Mouse (Mus musculus) megakaryocyte, embryonic 14.5 days (primary cell): Measurements from ENCODE around the gene Trnt1. TPM values are rescaled to one million over a fixed set of nuclear protein-coding genes. Genes with fewer than 3 reads are reported as not detected.

Source experiments
- H3K27me3 ChIP-seq: replicated peaks from 2 replicates; pipeline ENCODE3; 2012; ENCODE audit warnings: inconsistent platforms
- H3K36me3 ChIP-seq: replicated peaks from 2 replicates; pipeline ENCODE3; 2012; ENCODE audit warnings: low read length, inconsistent platforms, mixed read lengths
- H3K4me1 ChIP-seq: 2 replicates; pipeline ENCODE4 v1.6.1; 2012; ENCODE audit warnings: inconsistent platforms
- H3K4me3 ChIP-seq: replicated peaks from 2 replicates; pipeline ENCODE3; 2012; ENCODE audit warnings: moderate library complexity, mild to moderate bottlenecking, inconsistent platforms
- H3K9me3 ChIP-seq: 2 replicates; pipeline ENCODE4 v1.6.1; 2012; ENCODE audit warnings: inconsistent platforms
- FLI1 ChIP-seq: IDR thresholded peaks from 2 replicates; pipeline ENCODE4 v1.6.1; 2012; ENCODE audit warnings: low read length, inconsistent platforms, mixed read lengths
- GATA1 ChIP-seq: IDR thresholded peaks from 3 replicates; pipeline ENCODE4 v1.6.1; 2012; ENCODE audit warnings: mixed read lengths, low read length, inconsistent platforms, borderline replicate concordance
- polyA plus RNA-seq: library from polyadenylated mRNA; stranded (reverse); fragments of >175 nt; gene quantifications from 2 replicates; pipeline ENCODE4 v1.2.3, GENCODE M21; 2012; ENCODE audit warnings: low replicate concordance; ENCODE audit not compliant: insufficient read depth

Gene Trnt1
- 0.66 TPM in 1 of 2 replicates, not detected in the other for polyA plus RNA-seq

- H3K27me3 ChIP-seq, result no peaks in the 10 kb centered on the region
- H3K9me3 ChIP-seq, result no peaks in the 10 kb centered on the region
- H3K36me3 ChIP-seq, result peaks cover 26% of the 10 kb centered on the region
- TF ChIP-seq FLI1, result peak; percentile 63; the same call in 1 of the 2 replicates
- TF ChIP-seq GATA1, result no peak
- H3K4me3 ChIP-seq, result peak within 1 kb of the TSS; percentile 91
- H3K4me1 ChIP-seq, result peaks cover 12% of the 10 kb centered on the region
Measured at GRCm38 (mm10) chr6:106768640-106769289, at the start of gene Trnt1. Gene Trnt1, plus strand, starts transcription at chr6:106769120.

DNA sequence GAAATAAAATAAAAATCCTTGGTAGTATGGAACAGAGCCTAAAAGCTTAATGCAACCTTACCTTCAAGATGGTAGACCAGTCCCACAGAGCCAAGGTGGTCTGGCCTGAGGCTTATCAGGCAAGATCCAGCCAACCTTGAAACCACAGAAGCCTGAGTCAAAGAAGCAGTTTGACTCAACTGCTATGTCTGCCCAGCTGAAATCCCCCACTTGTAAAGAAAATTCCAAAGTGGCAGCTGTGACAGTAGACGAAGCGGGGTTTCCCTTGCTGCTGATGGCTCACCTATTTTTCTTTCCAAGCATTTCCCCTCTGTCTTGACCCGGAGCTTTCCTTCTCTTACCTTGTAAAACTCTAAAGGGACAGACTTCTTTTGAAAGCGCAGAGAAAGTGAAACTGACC lies 43.3 kb upstream of the Trnt1 start:
- Histone ChIP-seq H3K27me3 (no peaks in the 10 kb centered on the region), H3K36me3 (no peaks in the 10 kb centered on the region), H3K4me1 (peaks cover 8% of the 10 kb centered on the region), H3K9me3 (no peaks in the 10 kb centered on the region), H3K4me3 (peak overlapping the region; percentile 59)
- TF ChIP-seq FLI1 (no peak), GATA1 (no peak)

- H3K36me3 ChIP-seq, result no peaks in the 10 kb centered on the region
- peak overlapping the region; percentile 59 for H3K4me3 ChIP-seq
- peaks cover 8% of the 10 kb centered on the region for H3K4me1 ChIP-seq
- TF ChIP-seq FLI1, result no peak
- TF ChIP-seq GATA1, result no peak
- H3K27me3 ChIP-seq, result no peaks in the 10 kb centered on the region
- H3K9me3 ChIP-seq, result no peaks in the 10 kb centered on the region
Measured at GRCm38 (mm10) chr6:106726078-106726477, 42.8 kb upstream of the Trnt1 start.

DNA sequence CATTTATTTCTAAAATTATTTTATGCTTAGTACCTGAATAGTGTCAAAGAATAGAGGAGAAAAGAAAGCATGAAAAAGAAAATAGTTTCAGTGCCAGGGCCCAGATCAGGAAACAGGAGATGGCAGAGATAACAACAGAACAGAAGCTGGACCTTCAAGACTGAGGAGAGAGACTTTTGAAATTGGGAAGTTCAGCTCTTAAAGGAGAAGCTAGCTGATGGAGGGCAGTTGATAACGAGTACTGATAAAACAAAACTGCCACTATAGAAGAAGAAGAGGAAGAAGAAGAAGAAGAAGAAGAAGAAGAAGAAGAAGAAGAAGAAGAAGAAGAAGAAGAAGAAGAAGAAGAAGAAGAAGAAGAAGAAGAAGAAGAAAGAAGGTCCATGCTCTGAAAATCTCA lies 41.2 kb upstream of the Trnt1 start:
- Histone ChIP-seq H3K36me3 (no peaks in the 10 kb centered on the region), H3K27me3 (no peaks in the 10 kb centered on the region), H3K4me1 (peaks cover 8% of the 10 kb centered on the region), H3K4me3 (no peak overlapping the region), H3K9me3 (no peaks in the 10 kb centered on the region)
- no peak for TF ChIP-seq FLI1
- TF ChIP-seq GATA1, result no peak

- no peaks in the 10 kb centered on the region for H3K9me3 ChIP-seq
Measured at GRCm38 (mm10) chr6:106729682-106730314, 39.1 kb upstream of the Trnt1 start.

DNA sequence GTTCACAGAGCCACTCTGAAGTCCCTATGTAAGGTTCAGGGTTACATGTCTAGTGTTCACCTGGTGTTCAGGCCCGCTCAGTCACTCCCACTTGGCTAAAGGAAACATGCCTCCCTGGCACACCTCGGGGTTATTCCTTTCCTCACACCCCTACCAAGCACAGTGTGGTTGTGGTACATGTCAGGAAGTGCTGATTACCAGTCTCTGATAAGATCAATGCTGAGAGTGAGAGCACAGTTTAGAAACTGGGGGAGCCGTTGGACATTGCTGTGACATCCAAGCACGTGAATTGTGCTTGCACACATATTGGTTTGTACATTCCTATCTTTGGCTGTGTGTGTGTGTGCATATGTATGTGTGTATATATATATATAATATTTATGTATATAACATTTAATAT lies 36.4 kb upstream of the Trnt1 start:
- no peaks in the 10 kb centered on the region for H3K36me3 ChIP-seq
- H3K27me3 ChIP-seq, result no peaks in the 10 kb centered on the region
- TF ChIP-seq GATA1 (no peak), FLI1 (no peak)
- H3K4me1 ChIP-seq, result no peaks in the 10 kb centered on the region
- no peaks in the 10 kb centered on the region for H3K9me3 ChIP-seq
- H3K4me3 ChIP-seq, result no peak overlapping the region

More at GRCm38 (mm10) chr6:106729682-106730314, 39.1 kb upstream of the Trnt1 start:
- no peak overlapping the region for H3K4me3 ChIP-seq
- H3K36me3 ChIP-seq, result no peaks in the 10 kb centered on the region
- peaks cover 8% of the 10 kb centered on the region for H3K4me1 ChIP-seq
- TF ChIP-seq GATA1, result no peak
- no peak for TF ChIP-seq FLI1
- no peaks in the 10 kb centered on the region for H3K27me3 ChIP-seq

DNA sequence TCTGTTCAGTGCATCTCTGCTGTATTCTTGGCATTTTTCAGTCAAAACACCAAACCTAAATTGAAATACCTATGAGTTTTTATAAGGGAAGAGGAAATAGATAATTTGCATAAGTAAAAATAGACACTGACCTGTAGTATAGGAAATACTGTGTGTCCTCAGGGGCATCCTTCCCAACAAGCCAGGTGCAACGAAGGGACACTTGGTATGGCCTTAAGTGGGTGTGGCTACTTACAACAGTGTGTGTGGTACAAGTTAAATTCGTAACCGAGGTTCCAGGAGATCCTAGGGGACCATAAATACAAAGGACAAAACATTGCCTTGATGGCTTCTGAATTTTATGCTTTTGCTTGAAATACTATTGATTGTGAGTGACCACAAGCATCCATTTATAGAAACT lies 30.7 kb upstream of the Trnt1 start:
- Histone ChIP-seq H3K9me3 (no peaks in the 10 kb centered on the region), H3K4me1 (no peaks in the 10 kb centered on the region), H3K36me3 (no peaks in the 10 kb centered on the region), H3K27me3 (no peaks in the 10 kb centered on the region), H3K4me3 (no peak overlapping the region)
- TF ChIP-seq FLI1, result no peak
- no peak for TF ChIP-seq GATA1

DNA sequence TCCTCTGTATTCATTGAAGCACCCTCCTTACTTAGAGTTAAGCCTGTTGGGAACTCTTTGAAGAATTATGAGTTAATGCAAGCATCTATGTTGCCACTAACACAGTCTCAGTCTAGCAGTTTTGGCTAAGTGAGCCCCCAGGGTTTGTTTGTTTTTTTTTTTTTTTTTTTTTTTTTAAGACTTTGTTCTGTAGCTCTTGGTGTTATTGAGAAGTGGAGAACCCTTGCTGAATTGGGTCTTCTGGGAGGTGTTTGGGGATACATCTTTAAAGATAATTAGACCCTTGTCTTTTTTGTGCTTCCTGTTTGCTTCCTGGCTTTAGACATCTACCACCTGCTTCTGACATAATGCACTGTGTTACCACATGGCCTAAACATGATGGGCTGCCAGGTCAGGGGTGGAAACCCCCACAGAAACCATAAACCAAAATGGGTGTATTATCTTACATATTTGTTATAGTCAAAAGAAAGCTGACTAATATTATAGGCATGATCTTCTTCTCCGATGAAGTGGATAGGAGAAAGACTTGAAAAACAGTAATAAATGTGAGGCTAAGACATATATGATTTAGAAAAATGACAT lies 28.6 kb upstream of the Trnt1 start:
- no peaks in the 10 kb centered on the region for H3K9me3 ChIP-seq
- H3K27me3 ChIP-seq, result no peaks in the 10 kb centered on the region
- H3K36me3 ChIP-seq, result no peaks in the 10 kb centered on the region
- no peaks in the 10 kb centered on the region for H3K4me1 ChIP-seq
- TF ChIP-seq FLI1 (no peak), GATA1 (no peak)
- H3K4me3 ChIP-seq, result no peak overlapping the region

DNA sequence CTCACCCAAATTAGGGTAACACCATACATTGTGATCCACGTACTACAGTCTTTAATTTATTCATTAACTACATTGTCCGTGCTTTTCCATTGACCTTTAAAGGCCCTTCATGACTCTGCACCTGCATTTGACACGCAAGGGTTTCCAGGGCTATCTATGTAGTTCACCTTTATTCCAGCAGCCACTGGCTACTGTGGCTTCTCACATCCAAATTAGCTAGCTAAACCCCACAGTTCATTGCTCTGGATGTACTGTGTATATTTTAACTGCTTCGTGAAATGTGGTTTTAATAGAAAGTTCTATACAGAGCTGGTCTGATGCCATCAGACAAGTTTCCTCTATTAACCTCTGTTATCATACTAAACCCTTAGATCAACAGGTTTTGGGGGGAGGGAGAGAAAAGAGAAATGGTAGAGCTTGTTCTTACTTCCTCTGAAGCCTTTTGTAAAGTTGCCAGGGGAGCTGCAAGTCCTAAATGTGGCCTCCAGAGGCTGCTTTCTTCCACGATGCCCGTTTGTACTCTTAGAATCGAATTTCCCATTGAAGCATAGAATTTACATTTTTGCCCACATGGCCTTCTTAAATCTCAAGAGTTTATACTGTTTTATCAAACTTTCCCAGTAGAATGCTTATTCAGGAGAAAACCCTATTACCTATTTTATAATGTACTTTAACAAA lies 25.2 kb upstream of the Trnt1 start:
- no peaks in the 10 kb centered on the region for H3K4me1 ChIP-seq
- H3K4me3 ChIP-seq, result no peak overlapping the region
- no peaks in the 10 kb centered on the region for H3K27me3 ChIP-seq
- no peaks in the 10 kb centered on the region for H3K36me3 ChIP-seq
- H3K9me3 ChIP-seq, result no peaks in the 10 kb centered on the region
- TF ChIP-seq GATA1 (no peak), FLI1 (no peak)

DNA sequence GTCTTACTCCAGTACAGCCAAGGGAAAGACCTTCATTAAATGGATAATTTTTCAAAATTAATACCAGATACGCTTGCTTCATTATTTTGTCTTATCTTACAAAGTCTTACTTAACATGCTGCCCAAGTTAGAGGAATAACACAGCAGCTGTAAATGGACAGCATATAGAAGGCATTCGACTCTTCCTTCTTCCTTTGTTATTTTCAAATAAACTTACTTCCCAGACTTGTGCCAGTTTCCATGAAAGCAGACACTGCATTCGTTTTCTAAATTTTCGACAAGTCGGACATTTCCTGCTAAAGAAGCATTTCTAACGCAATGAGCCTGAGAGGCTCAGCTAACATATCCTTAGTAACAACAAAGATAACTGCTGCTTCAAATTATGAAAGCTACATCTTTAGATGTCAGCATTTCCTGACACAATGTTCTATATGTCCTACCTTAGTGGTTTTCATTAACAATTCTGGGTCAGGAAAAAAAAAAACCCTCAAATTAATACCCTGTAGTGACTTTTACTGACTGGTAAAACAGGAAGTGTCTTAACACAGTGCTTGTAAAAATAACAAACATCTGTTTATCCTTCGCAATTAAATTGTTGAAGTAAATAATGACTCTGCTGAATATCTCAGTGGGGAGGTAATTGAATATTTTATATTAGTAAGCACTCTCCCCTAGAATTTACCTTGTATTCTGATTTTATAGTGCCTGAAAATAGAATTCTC lies 23.1 kb upstream of the Trnt1 start:
- no peak for TF ChIP-seq FLI1
- no peak for TF ChIP-seq GATA1
- Histone ChIP-seq H3K36me3 (no peaks in the 10 kb centered on the region), H3K4me1 (no peaks in the 10 kb centered on the region), H3K27me3 (no peaks in the 10 kb centered on the region), H3K9me3 (no peaks in the 10 kb centered on the region), H3K4me3 (no peak overlapping the region)
